Mouse (Mus musculus): ENCODE measurements at regions not wholly inside any gene's neighbourhood (a gene's known extent, or its start where the extent isn't known, plus 50 kb on each side); places are given as distances from the start of the nearest gene placed in this dataset.

GRCm38 (mm10) chr15:60762071-60762470 is 91.5 kb downstream of the Fam84b start:
- H3K27me3 ChIP-seq (ENCODE audit: insufficient read depth, low read length) = no peaks in the 10 kb centered on the region
- ATAC-seq = no peak
- no peak overlapping the region for H3K4me2 ChIP-seq (ENCODE audit: low read depth)
- WGBS = 72% methylated on average over 2 of the region's 2 CpGs
- no peak overlapping the region for H3K4me3 ChIP-seq (ENCODE audit: low read depth, low read length)
- H3K27ac ChIP-seq (ENCODE audit: low read depth, low read length) = no peak overlapping the region
- no peak for DNase-seq
- H3K36me3 ChIP-seq (ENCODE audit: insufficient read depth) = no peaks in the 10 kb centered on the region
- peak; percentile 28; the same call in 1 of the 2 replicates for TF ChIP-seq CTCF (IDR thresholded peaks at IDR 0.05; ENCODE audit: low read depth)
- H3K9me3 ChIP-seq (ENCODE audit: low read length) = no peaks in the 10 kb centered on the region
- no peaks in the 10 kb centered on the region for H3K4me1 ChIP-seq (ENCODE audit: insufficient read depth)
- H3K9ac ChIP-seq = no peak overlapping the region

DNA sequence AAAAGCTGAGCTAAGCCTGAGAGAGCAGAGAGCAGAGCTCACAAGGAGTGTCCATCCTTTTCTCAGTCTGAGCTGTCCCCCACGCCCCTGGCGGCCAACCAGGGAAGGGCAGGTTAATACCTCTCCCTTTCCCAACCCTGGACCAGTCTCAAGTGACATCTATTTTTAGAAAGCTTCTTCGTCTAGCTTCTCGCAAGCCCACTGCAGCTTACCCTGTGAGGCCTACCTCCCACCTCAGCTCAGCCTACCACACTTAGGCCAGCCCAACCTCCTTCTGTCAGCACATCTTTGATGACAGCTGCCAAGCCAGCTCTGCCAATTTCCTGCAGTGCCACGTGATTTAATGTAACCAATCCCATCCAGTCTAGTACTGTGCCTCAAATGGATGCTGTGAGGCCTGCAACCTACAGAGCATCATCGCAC is 93.6 kb downstream of the Fam84b start:
- peak; percentile 47 for ATAC-seq

GRCm38 (mm10) chr15:60754246-60754645 is 99.3 kb downstream of the Fam84b start:
- no peaks in the 10 kb centered on the region for H3K4me1 ChIP-seq (ENCODE audit: insufficient read depth)
- H3K27ac ChIP-seq (ENCODE audit: low read depth, low read length) = no peak overlapping the region
- H3K27me3 ChIP-seq (ENCODE audit: insufficient read depth, low read length) = no peaks in the 10 kb centered on the region
- H3K36me3 ChIP-seq (ENCODE audit: insufficient read depth) = no peaks in the 10 kb centered on the region
- TF ChIP-seq CTCF (IDR thresholded peaks at IDR 0.05; ENCODE audit: low read depth) = no peak
- H3K9ac ChIP-seq = no peak overlapping the region
- no peak overlapping the region for H3K4me2 ChIP-seq (ENCODE audit: low read depth)
- ATAC-seq (no peak), DNase-seq (no peak)
- no peak overlapping the region for H3K4me3 ChIP-seq (ENCODE audit: low read depth, low read length)
- no peaks in the 10 kb centered on the region for H3K9me3 ChIP-seq (ENCODE audit: low read length)
- WGBS = 84% methylated on average over 5 of the region's 5 CpGs

More for the DNA sequence above, 93.6 kb downstream of the Fam84b start:
- H3K36me3 ChIP-seq (ENCODE audit: insufficient read depth) = no peaks in the 10 kb centered on the region
- H3K4me2 ChIP-seq (ENCODE audit: low read depth) = no peak overlapping the region
- no peaks in the 10 kb centered on the region for H3K4me1 ChIP-seq (ENCODE audit: insufficient read depth)
- 28% methylated on average over 6 of the region's 6 CpGs for WGBS
- H3K4me3 ChIP-seq (ENCODE audit: low read depth, low read length) = no peak overlapping the region
- peak; percentile 52 for TF ChIP-seq CTCF (IDR thresholded peaks at IDR 0.05; ENCODE audit: low read depth)
- no peak overlapping the region for H3K9ac ChIP-seq
- H3K27me3 ChIP-seq (ENCODE audit: insufficient read depth, low read length) = no peaks in the 10 kb centered on the region
- no peaks in the 10 kb centered on the region for H3K9me3 ChIP-seq (ENCODE audit: low read length)
- no peak overlapping the region for H3K27ac ChIP-seq (ENCODE audit: low read depth, low read length)
- peak; percentile 4 for DNase-seq

DNA sequence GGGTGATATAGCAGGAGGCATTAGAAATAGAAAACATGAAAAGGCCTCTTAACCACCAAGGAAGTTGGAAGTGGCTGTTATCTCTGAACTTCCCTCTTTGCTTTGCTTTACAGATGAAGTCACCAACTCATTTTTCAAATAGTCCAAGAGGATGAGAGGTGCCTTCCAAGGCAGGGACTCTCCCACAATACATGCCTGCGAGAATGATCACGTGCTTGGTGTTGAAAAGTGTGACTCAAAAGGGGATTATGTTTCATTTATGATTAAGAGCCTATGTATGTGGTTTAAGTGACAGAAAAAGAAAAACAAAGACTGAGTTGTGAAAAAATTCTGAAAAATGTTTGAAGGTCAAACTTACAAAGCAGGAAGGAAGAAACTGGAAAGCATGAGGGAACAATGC is 114.0 kb downstream of the Fam84b start:
- WGBS = 82% methylated on average over 2 of the region's 2 CpGs

GRCm38 (mm10) chr15:60738258-60738657 is 115.3 kb downstream of the Fam84b start:
- Histone ChIP-seq H3K27me3 (ENCODE audit: insufficient read depth, low read length) (no peaks in the 10 kb centered on the region), H3K4me1 (ENCODE audit: insufficient read depth) (no peaks in the 10 kb centered on the region), H3K4me2 (ENCODE audit: low read depth) (no peak overlapping the region), H3K36me3 (ENCODE audit: insufficient read depth) (no peaks in the 10 kb centered on the region), H3K9ac (no peak overlapping the region), H3K9me3 (ENCODE audit: low read length) (no peaks in the 10 kb centered on the region), H3K4me3 (ENCODE audit: low read depth, low read length) (no peak overlapping the region), H3K27ac (ENCODE audit: low read depth, low read length) (no peak overlapping the region)
- no peak for DNase-seq
- TF ChIP-seq CTCF (IDR thresholded peaks at IDR 0.05; ENCODE audit: low read depth) = no peak
- no peak for ATAC-seq
- 90% methylated on average over 3 of the region's 3 CpGs for WGBS

More for the DNA sequence above, 114.0 kb downstream of the Fam84b start:
- no peak overlapping the region for H3K4me3 ChIP-seq (ENCODE audit: low read depth, low read length)
- H3K27ac ChIP-seq (ENCODE audit: low read depth, low read length) = no peak overlapping the region
- no peaks in the 10 kb centered on the region for H3K27me3 ChIP-seq (ENCODE audit: insufficient read depth, low read length)
- H3K4me1 ChIP-seq (ENCODE audit: insufficient read depth) = no peaks in the 10 kb centered on the region
- H3K9me3 ChIP-seq (ENCODE audit: low read length) = no peaks in the 10 kb centered on the region
- no peak overlapping the region for H3K9ac ChIP-seq
- no peak for TF ChIP-seq CTCF (IDR thresholded peaks at IDR 0.05; ENCODE audit: low read depth)
- no peak overlapping the region for H3K4me2 ChIP-seq (ENCODE audit: low read depth)
- ATAC-seq = no peak
- no peaks in the 10 kb centered on the region for H3K36me3 ChIP-seq (ENCODE audit: insufficient read depth)
- DNase-seq = no peak

- Histone ChIP-seq H3K4me2 (ENCODE audit: low read depth) (no peak overlapping the region), H3K27me3 (ENCODE audit: insufficient read depth, low read length) (no peaks in the 10 kb centered on the region), H3K4me1 (ENCODE audit: insufficient read depth) (no peaks in the 10 kb centered on the region), H3K27ac (ENCODE audit: low read depth, low read length) (no peak overlapping the region), H3K4me3 (ENCODE audit: low read depth, low read length) (no peak overlapping the region), H3K36me3 (ENCODE audit: insufficient read depth) (no peaks in the 10 kb centered on the region), H3K9me3 (ENCODE audit: low read length) (no peaks in the 10 kb centered on the region), H3K9ac (no peak overlapping the region)
- DNase-seq (no peak), ATAC-seq (no peak)
- no peak for TF ChIP-seq CTCF (IDR thresholded peaks at IDR 0.05; ENCODE audit: low read depth)
These were observed 121.2 kb downstream of the Fam84b start for GRCm38 (mm10) chr15:60732416-60732815.

DNA sequence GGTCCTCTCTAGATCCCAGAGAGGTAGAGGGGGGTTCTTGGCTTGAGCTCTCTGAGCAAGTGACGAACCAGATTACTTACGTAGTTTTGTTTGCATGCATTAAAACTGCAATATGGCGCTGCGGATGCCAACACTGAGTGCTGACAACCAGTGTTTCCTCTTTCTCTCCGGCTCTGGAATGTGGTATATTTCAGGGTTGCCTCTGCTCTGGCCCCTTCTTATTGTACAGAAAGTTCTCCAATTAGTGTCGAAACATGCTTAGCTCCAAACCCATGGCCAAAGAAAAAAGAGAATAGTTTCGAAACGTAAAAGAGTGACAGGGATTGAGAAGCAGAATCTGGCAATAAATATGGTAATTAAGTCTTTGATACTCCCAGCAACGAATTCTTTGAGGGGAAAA is 124.8 kb downstream of the Fam84b start:
- Histone ChIP-seq H3K27me3 (ENCODE audit: insufficient read depth, low read length) (no peaks in the 10 kb centered on the region), H3K9ac (no peak overlapping the region), H3K36me3 (ENCODE audit: insufficient read depth) (no peaks in the 10 kb centered on the region), H3K4me3 (ENCODE audit: low read depth, low read length) (no peak overlapping the region), H3K27ac (ENCODE audit: low read depth, low read length) (no peak overlapping the region), H3K4me2 (ENCODE audit: low read depth) (peak overlapping the region; percentile 13; the same call in 1 of the 2 replicates), H3K4me1 (ENCODE audit: insufficient read depth) (no peaks in the 10 kb centered on the region), H3K9me3 (ENCODE audit: low read length) (no peaks in the 10 kb centered on the region)
- WGBS = 11% methylated on average over 9 of the region's 9 CpGs
- no peak for ATAC-seq
- no peak for DNase-seq
- TF ChIP-seq CTCF (IDR thresholded peaks at IDR 0.05; ENCODE audit: low read depth) = no peak

- no peaks in the 10 kb centered on the region for H3K27me3 ChIP-seq (ENCODE audit: insufficient read depth, low read length)
- 51% methylated on average over 4 of the region's 4 CpGs for WGBS
- no peaks in the 10 kb centered on the region for H3K36me3 ChIP-seq (ENCODE audit: insufficient read depth)
- ATAC-seq = no peak
- H3K4me2 ChIP-seq (ENCODE audit: low read depth) = peak overlapping the region; percentile 13; the same call in 1 of the 2 replicates
- no peak overlapping the region for H3K9ac ChIP-seq
- H3K9me3 ChIP-seq (ENCODE audit: low read length) = no peaks in the 10 kb centered on the region
- no peak overlapping the region for H3K4me3 ChIP-seq (ENCODE audit: low read depth, low read length)
- no peak for DNase-seq
- no peaks in the 10 kb centered on the region for H3K4me1 ChIP-seq (ENCODE audit: insufficient read depth)
- TF ChIP-seq CTCF (IDR thresholded peaks at IDR 0.05; ENCODE audit: low read depth) = no peak
- no peak overlapping the region for H3K27ac ChIP-seq (ENCODE audit: low read depth, low read length)
These were observed 125.2 kb downstream of the Fam84b start for GRCm38 (mm10) chr15:60728337-60728736.
